Mouse (Mus musculus) adipose tissue, adult 10 weeks (tissue): ENCODE data around the gene Dock10. TPM values are rescaled to one million over a fixed set of nuclear protein-coding genes. Genes with fewer than 3 reads are reported as not detected.

ENCODE experiments used
- polyA plus RNA-seq: library from polyadenylated mRNA; stranded (reverse); fragments of 350-450 nt; fragmentation: Illumina TruSeq; extraction: RNeasy Lipid Tissue Mini Kit (QIAGEN cat#74804); gene quantifications from one replicate; pipeline ENCODE4 v1.2.3, GENCODE M21; 2014; ENCODE audit warnings: low read depth, low replicate concordance

The Dock10 gene
- polyA plus RNA-seq, result 6.9 TPM

GRCm38 (mm10) chr1:80757977-80758797 lies at the start of gene Dock10:
Gene Dock10 (minus strand): TSS chr1:80758527.

GRCm38 (mm10) chr1:80461348-80461747 lies 297.0 kb downstream of the Dock10 start, which contains the start of gene Gm45261:
Gene Gm45261 (minus strand): TSS chr1:80461448.

